Mouse (Mus musculus) limb, embryonic 14.5 days (tissue): ENCODE measurements around the gene Stard13. TPM values are rescaled to one million over a fixed set of nuclear protein-coding genes. Genes with fewer than 3 reads are reported as not detected.

Experiments used
- ATAC-seq: fragments of 200-750 bp; cut with Nextera tagmentation; 2 replicates; pipeline ENCODE4 v1.8.0; 2017; ENCODE audit warnings: low read depth, moderate number of reproducible peaks, moderate TSS enrichment; ENCODE audit not compliant: low FRiP score
- DNase-seq: peaks from one replicate; pipeline ENCODE4 v3.0.0-alpha.2; 2015; ENCODE audit warnings: low spot score
- H3K27ac ChIP-seq: fragments of 300-500 bp; sonication (generic); replicated peaks from 2 replicates; pipeline ENCODE4 v1.5.1; 2014; ENCODE audit warnings: low read depth, mild to moderate bottlenecking, low read length, moderate library complexity, mixed read lengths
- H3K27me3 ChIP-seq: fragments of 300-500 bp; sonication (generic); 2 replicates; pipeline ENCODE4 v1.6.1; 2014; ENCODE audit warnings: low read length, mixed read lengths; ENCODE audit not compliant: control insufficient read depth, insufficient read depth
- H3K36me3 ChIP-seq: fragments of 300-500 bp; sonication (generic); 2 replicates; pipeline ENCODE4 v1.6.1; 2014; ENCODE audit warnings: mild to moderate bottlenecking, low read length, moderate library complexity, mixed read lengths; ENCODE audit not compliant: control insufficient read depth, insufficient read depth
- H3K4me1 ChIP-seq: fragments of 300-500 bp; sonication (generic); 2 replicates; pipeline ENCODE4 v1.6.1; 2014; ENCODE audit warnings: antibody characterized with exemption, low read length, mixed read lengths; ENCODE audit not compliant: control insufficient read depth, insufficient read depth
- H3K4me2 ChIP-seq: fragments of 300-500 bp; sonication (generic); replicated peaks from 2 replicates; pipeline ENCODE4 v1.6.1; 2014; ENCODE audit warnings: low read depth, mild to moderate bottlenecking, low read length, moderate library complexity; ENCODE audit not compliant: severe bottlenecking
- H3K4me3 ChIP-seq: fragments of 300-500 bp; sonication (generic); replicated peaks from 2 replicates; pipeline ENCODE4 v1.5.1; 2014; ENCODE audit warnings: low read length
- H3K9ac ChIP-seq: fragments of 300-500 bp; sonication (generic); 2 replicates; pipeline ENCODE4 v1.6.1; 2014; ENCODE audit warnings: mild to moderate bottlenecking, low read depth, low read length, moderate library complexity; ENCODE audit not compliant: severe bottlenecking
- H3K9me3 ChIP-seq: fragments of 300-500 bp; sonication (generic); 2 replicates; pipeline ENCODE4 v1.6.1; 2016; ENCODE audit warnings: low read length; ENCODE audit not compliant: control insufficient read depth
- POLR2A ChIP-seq: fragments of 200-500 bp; IDR thresholded peaks from 2 replicates; pipeline ENCODE4 v1.8.0; 2012; ENCODE audit warnings: inconsistent platforms, mild to moderate bottlenecking, moderate library complexity, borderline replicate concordance; ENCODE audit not compliant: insufficient read depth, insufficient read length; ENCODE audit errors: extremely low read depth
- WGBS: fragments of 180-500 bp; shearing (Covaris S2); extraction: QIAGEN DNeasy Blood & Tissue Kit; methylation state at CpG from one replicate; pipeline ENCODE4 v1.1.7; 2014; 5-methylcytosine and 5-hydroxymethylcytosine counted together
- polyA plus RNA-seq, 2 experiments: library from polyadenylated mRNA; depleted of rRNA in 1 of 2; stranded (reverse) in 1 of 2; unstranded in 1 of 2; fragments of >200 nt; fragmentation: Nextera tagmentation in 1 of 2; extraction: Ambion mirVana in 1 of 2; gene quantifications; 2 replicates each; pipeline versions ENCODE4 v1.2.1 to v1.2.3; 2012 to 2014

Stard13 gene
- polyA plus RNA-seq, 2 experiments: 9.0 to 17.5 TPM

- 93% methylated on average over 2 of the region's 2 CpGs for WGBS
- Histone ChIP-seq H3K4me2 (no peak overlapping the region), H3K27ac (no peak overlapping the region), H3K4me1 (peaks cover 8% of the 10 kb centered on the region), H3K36me3 (peaks cover 20% of the 10 kb centered on the region), H3K9me3 (peaks cover 6% of the 10 kb centered on the region), H3K9ac (no peak overlapping the region), H3K27me3 (no peaks in the 10 kb centered on the region), H3K4me3 (no peak overlapping the region)
- DNase-seq (no peak), ATAC-seq (no peak)
- no peak for TF ChIP-seq POLR2A
These were observed 171.7 kb downstream of the Stard13 start for GRCm38 (mm10) chr5:151061942-151062341.

GRCm38 (mm10) chr5:151060476-151060875 is 173.2 kb downstream of the Stard13 start:
- peaks cover 12% of the 10 kb centered on the region for H3K4me1 ChIP-seq
- H3K4me3 ChIP-seq: no peak overlapping the region
- no peak overlapping the region for H3K4me2 ChIP-seq
- H3K9ac ChIP-seq: no peak overlapping the region
- peaks cover 20% of the 10 kb centered on the region for H3K36me3 ChIP-seq
- no peak for DNase-seq
- 33% methylated on average over 12 of the region's 12 CpGs for WGBS
- no peak for ATAC-seq
- TF ChIP-seq POLR2A: no peak
- no peaks in the 10 kb centered on the region for H3K27me3 ChIP-seq
- peaks cover 6% of the 10 kb centered on the region for H3K9me3 ChIP-seq
- H3K27ac ChIP-seq: no peak overlapping the region; the same call in 1 of the 2 replicates

GRCm38 (mm10) chr5:151059772-151060171 is 173.9 kb downstream of the Stard13 start:
- 68% methylated on average over 5 of the region's 5 CpGs for WGBS
- ATAC-seq: no peak
- no peak overlapping the region for H3K27ac ChIP-seq

GRCm38 (mm10) chr5:151059352-151059751 is 174.3 kb downstream of the Stard13 start:
- Histone ChIP-seq H3K4me1 (peaks cover 17% of the 10 kb centered on the region), H3K27me3 (no peaks in the 10 kb centered on the region), H3K9ac (no peak overlapping the region), H3K4me3 (no peak overlapping the region), H3K9me3 (peaks cover 6% of the 10 kb centered on the region), H3K36me3 (peaks cover 20% of the 10 kb centered on the region), H3K27ac (no peak overlapping the region), H3K4me2 (no peak overlapping the region)
- no peak for ATAC-seq
- no peak for TF ChIP-seq POLR2A
- WGBS: 79% methylated on average over 10 of the region's 10 CpGs
- DNase-seq: no peak

More at GRCm38 (mm10) chr5:151059772-151060171, 173.9 kb downstream of the Stard13 start:
- Histone ChIP-seq H3K27me3 (no peaks in the 10 kb centered on the region), H3K4me1 (peaks cover 14% of the 10 kb centered on the region), H3K36me3 (peaks cover 20% of the 10 kb centered on the region), H3K9me3 (peaks cover 6% of the 10 kb centered on the region), H3K4me2 (no peak overlapping the region), H3K4me3 (no peak overlapping the region), H3K9ac (no peak overlapping the region)
- no peak for DNase-seq
- no peak for TF ChIP-seq POLR2A

- H3K36me3 ChIP-seq: peaks cover 16% of the 10 kb centered on the region
- H3K27ac ChIP-seq: no peak overlapping the region
- 88% methylated on average over 5 of the region's 5 CpGs for WGBS
- no peak overlapping the region for H3K9ac ChIP-seq
- H3K4me3 ChIP-seq: no peak overlapping the region
- H3K4me2 ChIP-seq: no peak overlapping the region
- H3K4me1 ChIP-seq: peaks cover 17% of the 10 kb centered on the region
- no peaks in the 10 kb centered on the region for H3K27me3 ChIP-seq
- no peak for ATAC-seq
- DNase-seq: no peak
- TF ChIP-seq POLR2A: no peak
- H3K9me3 ChIP-seq: peaks cover 6% of the 10 kb centered on the region
These were observed 175.9 kb downstream of the Stard13 start for GRCm38 (mm10) chr5:151057716-151058115.

- no peak overlapping the region for H3K9ac ChIP-seq
- TF ChIP-seq POLR2A: no peak
- no peaks in the 10 kb centered on the region for H3K27me3 ChIP-seq
- peaks cover 16% of the 10 kb centered on the region for H3K36me3 ChIP-seq
- peaks cover 17% of the 10 kb centered on the region for H3K4me1 ChIP-seq
- H3K9me3 ChIP-seq: peaks cover 2% of the 10 kb centered on the region
- no peak overlapping the region for H3K4me3 ChIP-seq
- 72% methylated on average over 6 of the region's 6 CpGs for WGBS
- peak; percentile 44; the same call in 1 of the 2 replicates for ATAC-seq
- H3K4me2 ChIP-seq: no peak overlapping the region
- no peak overlapping the region for H3K27ac ChIP-seq
- DNase-seq: no peak
These were observed 176.7 kb downstream of the Stard13 start for GRCm38 (mm10) chr5:151056920-151057294.
